Mouse (Mus musculus): ENCODE measurements around the gene Aco2. TPM values are rescaled to one million over a fixed set of nuclear protein-coding genes. Genes with fewer than 3 reads are reported as not detected.

Aco2 gene
- polyA plus RNA-seq, 1 experiment from 2014 or later, result 213 TPM

DNA sequence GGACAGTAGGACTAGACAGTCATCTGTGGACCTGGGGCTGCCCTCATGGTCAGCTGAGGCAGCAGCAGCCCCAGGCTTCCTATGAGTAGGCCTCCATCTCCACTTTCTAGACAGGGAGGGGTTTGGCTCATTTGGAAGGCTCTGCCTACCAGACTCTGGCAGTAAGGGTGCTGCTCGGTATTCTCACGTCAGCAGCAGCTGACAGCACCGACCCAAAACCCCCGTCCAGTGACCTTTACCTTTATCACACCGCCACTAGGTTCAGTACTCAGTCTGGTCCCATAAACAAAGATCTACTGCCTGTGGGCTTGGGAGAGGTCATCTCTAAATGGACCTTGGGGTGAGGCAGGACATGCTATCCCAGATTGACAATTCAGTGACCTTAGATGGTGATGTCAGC lies 43.6 kb downstream of the Aco2 start:
- Histone ChIP-seq H3K9ac (no peak overlapping the region), H3K4me1 (no peaks in the 10 kb centered on the region), H3K4me2 (replicated peaks) (no peak overlapping the region), H3K36me3 (peaks cover 63% of the 10 kb centered on the region), H3K27me3 (replicated peaks) (no peaks in the 10 kb centered on the region), H3K4me3 (no peak overlapping the region), H3K9me3 (no peaks in the 10 kb centered on the region), H3K27ac (no peak overlapping the region)
- WGBS, result 87% methylated on average over 5 of the region's 5 CpGs
- no peak for ATAC-seq (ENCODE audit: low FRiP score, low read depth)

DNA sequence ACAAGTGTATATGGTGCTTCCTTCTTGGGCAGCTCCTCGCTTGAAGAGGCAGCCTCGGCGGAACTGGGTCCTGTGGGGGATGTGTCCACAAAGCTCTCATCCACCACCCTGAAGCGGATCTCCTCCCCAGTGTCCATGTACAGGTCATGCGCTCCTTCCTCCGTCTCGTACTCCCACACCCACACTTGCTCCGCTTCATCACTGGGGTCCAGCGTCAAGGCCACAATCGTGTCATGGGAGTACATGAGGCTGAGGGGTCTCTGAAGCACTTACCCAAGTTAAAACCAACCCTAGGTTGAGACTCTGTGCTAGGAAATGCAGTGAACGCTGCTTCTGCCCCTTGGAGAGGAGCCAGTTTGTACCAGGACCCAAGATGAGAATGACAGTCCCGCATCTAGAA lies 45.1 kb downstream of the Aco2 start:
- Histone ChIP-seq H3K27ac (no peak overlapping the region), H3K9me3 (no peaks in the 10 kb centered on the region), H3K4me2 (replicated peaks) (no peak overlapping the region), H3K4me3 (no peak overlapping the region), H3K36me3 (peaks cover 51% of the 10 kb centered on the region), H3K9ac (no peak overlapping the region), H3K27me3 (replicated peaks) (no peaks in the 10 kb centered on the region), H3K4me1 (peaks cover 3% of the 10 kb centered on the region; the same call in 1 of the 2 replicates)
- ATAC-seq (ENCODE audit: low FRiP score, low read depth), result no peak
- 93% methylated on average over 12 of the region's 12 CpGs for WGBS

DNA sequence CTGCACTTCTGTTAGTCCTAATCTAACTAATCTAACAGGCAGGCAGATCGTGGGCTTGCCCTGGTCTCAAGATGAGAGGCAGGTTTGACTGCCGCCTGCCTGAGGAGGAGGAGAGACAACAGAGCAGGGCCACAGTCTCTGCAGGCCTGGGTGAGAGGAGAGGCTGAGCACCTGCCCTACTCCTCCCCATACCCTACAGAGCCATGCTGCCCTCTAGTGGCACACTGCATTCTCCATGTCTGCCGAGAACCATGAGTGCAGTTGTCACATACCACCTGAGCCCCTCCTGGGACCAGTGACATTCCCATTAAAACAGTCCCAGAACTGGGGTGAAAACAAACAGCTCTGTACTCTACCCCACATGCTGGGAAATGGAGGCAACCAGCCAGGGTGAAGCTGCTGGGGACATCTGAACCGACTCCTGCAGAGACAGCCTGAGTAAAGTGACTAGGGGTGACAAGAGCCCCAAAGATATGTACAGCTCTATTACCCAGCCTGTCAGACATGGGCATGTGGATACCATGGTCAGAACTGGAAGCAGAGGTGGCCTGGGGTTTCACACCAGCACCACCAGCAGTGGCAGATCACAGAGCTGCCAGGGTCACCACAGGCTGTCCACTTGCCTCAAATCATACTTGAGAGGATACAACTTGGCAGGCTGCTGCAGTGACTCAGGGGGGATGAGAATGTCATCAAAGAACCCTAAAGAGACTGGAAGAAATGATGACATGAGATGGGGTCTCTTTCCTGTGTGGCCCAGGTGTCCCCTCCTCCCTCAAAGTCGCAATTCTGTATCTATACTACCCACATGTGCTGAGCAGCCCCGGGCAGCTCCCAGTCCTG lies 45.7 kb downstream of the Aco2 start:
- no peak for ATAC-seq (ENCODE audit: low FRiP score, low read depth)

DNA sequence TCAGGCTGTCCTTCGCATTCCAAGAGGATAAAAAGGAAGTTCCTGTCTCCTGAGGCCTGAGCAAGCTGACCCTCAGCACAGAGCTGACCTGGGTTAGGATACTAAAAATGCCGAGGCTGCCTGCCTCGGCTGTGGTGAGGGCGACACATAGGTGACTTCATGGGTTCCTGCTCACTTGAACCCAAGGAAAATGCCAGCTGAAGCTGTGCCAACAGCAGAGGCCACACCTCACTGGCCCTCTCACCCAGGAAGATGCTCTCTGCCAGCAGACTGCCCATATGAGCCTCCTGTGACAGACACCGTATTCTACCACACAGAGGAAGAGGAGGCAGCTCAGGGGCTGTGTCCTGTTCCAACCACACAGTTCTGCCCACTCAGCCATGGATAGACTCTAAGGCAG lies 47.0 kb downstream of the Aco2 start:
- Histone ChIP-seq H3K36me3 (peaks cover 32% of the 10 kb centered on the region), H3K9me3 (no peaks in the 10 kb centered on the region), H3K4me2 (replicated peaks) (no peak overlapping the region), H3K27ac (no peak overlapping the region), H3K27me3 (replicated peaks) (no peaks in the 10 kb centered on the region), H3K9ac (no peak overlapping the region), H3K4me3 (no peak overlapping the region), H3K4me1 (peaks cover 6% of the 10 kb centered on the region; the same call in 1 of the 2 replicates)
- no peak for ATAC-seq (ENCODE audit: low FRiP score, low read depth)
- 90% methylated on average over 5 of the region's 5 CpGs for WGBS

More for the DNA sequence above, 45.7 kb downstream of the Aco2 start:
- Histone ChIP-seq H3K4me2 (replicated peaks) (no peak overlapping the region), H3K4me1 (peaks cover 3% of the 10 kb centered on the region; the same call in 1 of the 2 replicates), H3K4me3 (no peak overlapping the region), H3K27me3 (replicated peaks) (no peaks in the 10 kb centered on the region), H3K9me3 (no peaks in the 10 kb centered on the region), H3K27ac (no peak overlapping the region), H3K36me3 (peaks cover 45% of the 10 kb centered on the region), H3K9ac (no peak overlapping the region)
- WGBS, result 55% methylated on average over 6 of the region's 6 CpGs

DNA sequence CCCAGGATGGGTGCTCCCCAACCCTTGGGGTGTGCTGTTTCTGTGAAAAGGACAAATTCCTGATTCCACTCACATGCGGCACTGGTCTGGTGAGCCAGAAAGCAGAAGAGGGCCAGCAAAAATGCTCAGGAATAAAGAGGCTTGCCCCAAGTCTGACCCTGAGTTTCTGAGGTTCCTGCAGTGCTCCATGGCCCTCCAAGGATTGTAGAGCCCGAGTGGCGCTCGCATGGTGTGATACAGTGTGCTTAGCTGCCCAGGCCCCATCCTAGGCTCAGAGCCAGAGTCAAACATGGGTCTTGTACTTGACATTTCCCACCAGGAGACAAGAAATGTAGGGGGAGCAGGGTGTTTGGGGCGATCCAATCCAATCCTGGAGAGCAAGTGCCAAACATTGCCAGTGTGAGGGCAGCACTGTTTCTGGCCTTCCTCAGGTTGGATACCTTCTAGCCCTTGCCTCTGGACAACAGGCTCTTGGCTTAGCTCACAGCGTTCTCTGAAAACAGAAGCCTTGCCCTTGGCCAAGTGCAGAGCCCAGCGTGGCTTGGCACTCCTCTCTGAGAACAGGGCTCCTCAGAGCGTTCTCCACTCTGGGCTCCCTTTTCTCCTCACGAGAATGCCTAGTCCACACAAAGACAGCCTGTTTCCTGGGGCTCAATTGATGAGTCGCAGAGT lies 48.6 kb downstream of the Aco2 start:
- no peak for ATAC-seq (ENCODE audit: low FRiP score, low read depth)
- Histone ChIP-seq H3K4me1 (peaks cover 21% of the 10 kb centered on the region), H3K9ac (no peak overlapping the region), H3K36me3 (peaks cover 17% of the 10 kb centered on the region), H3K4me2 (replicated peaks) (no peak overlapping the region), H3K4me3 (no peak overlapping the region), H3K27ac (no peak overlapping the region), H3K27me3 (replicated peaks) (no peaks in the 10 kb centered on the region), H3K9me3 (no peaks in the 10 kb centered on the region)
- 86% methylated on average over 10 of the region's 10 CpGs for WGBS

DNA sequence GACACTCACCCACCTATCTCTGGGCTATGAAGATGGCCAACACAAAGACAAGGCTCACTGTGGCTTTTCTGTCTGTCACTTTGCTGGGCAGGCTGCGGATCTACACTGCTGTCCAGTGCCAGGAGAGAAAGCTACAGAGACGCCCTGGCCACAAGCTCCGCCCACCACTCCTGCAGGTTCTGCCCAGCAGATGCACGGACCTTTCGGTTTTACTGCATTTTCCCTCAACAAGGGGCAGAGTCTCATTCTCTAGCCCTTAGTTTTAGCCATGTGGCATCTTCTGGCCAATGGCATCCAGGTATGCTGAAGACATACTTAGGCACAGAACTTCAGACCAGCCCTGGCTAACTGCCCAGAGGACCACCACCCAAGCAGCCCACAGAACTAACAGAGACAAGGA lies 49.1 kb downstream of the Aco2 start:
- H3K4me3 ChIP-seq, result no peak overlapping the region
- H3K27ac ChIP-seq, result no peak overlapping the region
- H3K9me3 ChIP-seq, result no peaks in the 10 kb centered on the region
- H3K4me2 ChIP-seq (replicated peaks), result no peak overlapping the region
- H3K9ac ChIP-seq, result no peak overlapping the region
- H3K4me1 ChIP-seq, result peaks cover 21% of the 10 kb centered on the region
- peaks cover 12% of the 10 kb centered on the region for H3K36me3 ChIP-seq
- no peaks in the 10 kb centered on the region for H3K27me3 ChIP-seq (replicated peaks)
- 65% methylated on average over 5 of the region's 5 CpGs for WGBS
- no peak for ATAC-seq (ENCODE audit: low FRiP score, low read depth)

DNA sequence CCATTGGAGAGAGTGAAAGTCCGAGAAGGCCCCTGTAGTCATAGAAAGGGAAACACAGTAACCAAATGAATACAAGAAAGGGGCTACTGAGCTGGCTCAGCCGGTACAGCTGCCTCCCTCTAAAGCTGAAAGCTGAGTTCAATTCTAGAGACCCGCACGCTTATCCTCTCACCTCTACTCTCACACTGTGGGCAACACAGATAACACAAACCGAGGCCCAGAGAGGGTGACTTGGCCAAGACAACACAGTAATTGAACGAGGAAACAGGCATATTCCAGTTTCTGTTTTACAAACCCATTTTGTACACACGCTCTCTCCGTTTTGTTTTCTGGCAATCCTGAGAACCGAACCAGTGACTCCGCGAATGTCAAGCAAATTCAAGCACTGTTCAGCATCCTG lies 52.8 kb downstream of the Aco2 start:
- H3K9me3 ChIP-seq, result no peaks in the 10 kb centered on the region
- peak overlapping the region; percentile 73 for H3K4me3 ChIP-seq
- no peak overlapping the region for H3K27ac ChIP-seq
- no peak for ATAC-seq (ENCODE audit: low FRiP score, low read depth)
- peaks cover 29% of the 10 kb centered on the region for H3K4me1 ChIP-seq
- peak overlapping the region; percentile 73 for H3K9ac ChIP-seq
- no peaks in the 10 kb centered on the region for H3K27me3 ChIP-seq (replicated peaks)
- peaks cover 3% of the 10 kb centered on the region; the same call in 1 of the 2 replicates for H3K36me3 ChIP-seq
- WGBS, result 88% methylated on average over 11 of the region's 11 CpGs
- peak overlapping the region; percentile 99 for H3K4me2 ChIP-seq (replicated peaks)

DNA sequence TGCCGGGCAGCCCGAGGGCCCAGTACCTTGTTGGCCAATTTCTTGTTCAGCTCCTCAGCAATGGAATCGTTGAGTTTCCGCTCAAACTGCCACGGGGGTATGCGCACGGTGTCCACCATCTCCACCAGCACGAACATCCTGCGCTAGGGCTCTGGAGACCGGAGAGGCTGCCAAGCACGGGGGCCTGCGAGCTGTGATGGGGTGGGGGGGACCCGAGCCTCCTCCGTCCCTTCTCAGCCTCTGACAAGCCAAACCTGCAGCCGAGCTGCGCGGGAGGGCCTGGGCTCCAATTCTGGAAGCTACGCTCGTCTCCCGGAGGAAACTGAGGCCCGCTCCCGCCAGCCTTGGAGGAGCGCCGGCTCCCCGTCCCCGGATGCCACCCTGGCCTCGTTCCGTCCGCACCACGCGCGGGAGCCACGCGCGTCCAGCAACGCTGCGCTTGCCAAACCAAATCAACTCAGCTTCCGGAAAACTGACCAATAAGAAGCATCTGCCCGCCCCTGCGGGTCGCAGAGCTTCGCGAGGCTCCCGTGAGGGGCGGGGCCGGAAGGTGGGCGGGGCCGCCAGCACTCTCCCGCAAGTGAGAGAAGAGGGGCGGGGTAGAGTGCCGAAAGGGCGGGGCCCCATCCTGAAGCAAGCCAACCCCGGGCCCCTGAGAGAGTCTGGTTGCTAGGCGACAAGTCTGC lies 53.8 kb downstream of the Aco2 start, which contains the start of gene Polr3h:
Polr3h (minus strand) TSS at position 481 of the 686 bp plus-strand sequence.
- Histone ChIP-seq H3K27ac (peak within 1 kb of the TSS; percentile 59; the same call in 1 of the 2 replicates), H3K4me2 (replicated peaks) (peak within 1 kb of the TSS; percentile 99), H3K9ac (peak within 1 kb of the TSS; percentile 73), H3K36me3 (peaks cover 3% of the 10 kb centered on the region; the same call in 1 of the 2 replicates), H3K4me1 (peaks cover 29% of the 10 kb centered on the region), H3K9me3 (no peaks in the 10 kb centered on the region), H3K27me3 (replicated peaks) (no peaks in the 10 kb centered on the region), H3K4me3 (peak within 1 kb of the TSS; percentile 73)
- under 1% methylated on average over 54 of the region's 54 CpGs for WGBS
- ATAC-seq (ENCODE audit: low FRiP score, low read depth), result peak; percentile 93

DNA sequence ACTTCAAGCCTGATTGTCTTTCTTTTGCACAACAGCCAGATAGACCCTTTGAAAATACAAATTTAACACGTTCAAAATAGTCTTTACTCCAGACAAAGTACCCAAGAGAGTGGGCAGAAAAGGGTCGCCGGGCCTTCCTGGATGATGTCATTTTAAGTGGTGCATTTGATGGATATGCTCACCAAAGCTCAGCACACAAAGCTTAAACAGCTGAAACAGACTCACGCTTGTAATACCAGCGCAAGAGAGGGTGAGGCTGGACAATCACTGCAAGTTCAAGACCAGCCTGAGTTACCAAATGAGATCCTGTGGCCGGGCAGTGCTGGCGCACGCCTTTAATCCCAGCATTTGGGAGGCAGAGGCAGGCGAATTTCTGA lies 54.3 kb downstream of the Aco2 start:
- no peaks in the 10 kb centered on the region for H3K27me3 ChIP-seq (replicated peaks)
- peak overlapping the region; percentile 99 for H3K4me2 ChIP-seq (replicated peaks)
- H3K27ac ChIP-seq, result peak overlapping the region; percentile 59; the same call in 1 of the 2 replicates
- H3K9me3 ChIP-seq, result no peaks in the 10 kb centered on the region
- peak overlapping the region; percentile 73 for H3K4me3 ChIP-seq
- H3K4me1 ChIP-seq, result peaks cover 29% of the 10 kb centered on the region
- 29% methylated on average over 9 of the region's 9 CpGs for WGBS
- no peak overlapping the region for H3K9ac ChIP-seq
- H3K36me3 ChIP-seq, result peaks cover 3% of the 10 kb centered on the region; the same call in 1 of the 2 replicates
- ATAC-seq (ENCODE audit: low FRiP score, low read depth), result peak; percentile 41; the same call in 1 of the 2 replicates

DNA sequence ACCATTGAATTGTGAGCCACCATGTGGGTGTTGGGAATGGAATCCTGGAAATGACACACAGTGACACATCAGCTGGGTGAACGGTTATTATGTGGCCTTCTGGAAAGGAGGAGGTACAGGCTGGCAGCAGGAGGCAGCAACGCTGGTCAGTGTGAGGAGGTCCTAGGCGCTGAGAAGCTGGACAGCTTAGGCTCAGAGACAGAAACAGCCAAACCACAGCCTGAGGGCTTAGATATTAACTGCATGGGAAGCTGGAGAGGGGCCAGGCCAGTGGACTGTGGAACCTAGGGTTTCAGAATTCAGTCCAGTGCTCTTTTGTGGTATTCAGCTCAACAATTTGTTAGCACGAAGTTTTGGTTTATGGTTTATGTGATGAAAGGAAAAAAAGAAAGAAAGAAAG lies 55.6 kb downstream of the Aco2 start:
- Histone ChIP-seq H3K36me3 (no peaks in the 10 kb centered on the region), H3K9ac (no peak overlapping the region), H3K27me3 (replicated peaks) (no peaks in the 10 kb centered on the region), H3K27ac (no peak overlapping the region; the same call in 1 of the 2 replicates), H3K4me1 (peaks cover 26% of the 10 kb centered on the region), H3K4me2 (replicated peaks) (no peak overlapping the region), H3K4me3 (no peak overlapping the region), H3K9me3 (no peaks in the 10 kb centered on the region)
- 54% methylated on average over 4 of the region's 4 CpGs for WGBS
- no peak for ATAC-seq (ENCODE audit: low FRiP score, low read depth)

DNA sequence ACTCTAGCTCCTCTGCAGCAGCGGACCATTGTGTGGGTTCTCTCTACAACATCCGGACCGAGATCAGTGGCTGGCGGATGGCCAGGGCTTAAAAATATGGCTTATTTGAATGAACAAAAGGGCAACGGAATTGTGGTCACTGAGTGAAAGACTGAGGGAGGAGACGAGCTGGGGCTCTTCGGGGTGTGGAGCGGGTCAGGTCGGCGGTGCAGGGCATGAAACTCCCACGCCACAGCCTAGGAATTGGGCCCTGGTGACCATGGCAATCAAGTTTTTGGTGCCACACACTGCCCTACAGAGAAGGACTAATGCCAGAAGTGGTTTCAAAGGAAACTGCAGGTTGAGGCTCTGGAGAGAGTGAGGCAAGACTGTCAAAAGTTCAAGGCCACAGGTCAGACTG lies 56.2 kb downstream of the Aco2 start:
- no peak overlapping the region for H3K4me2 ChIP-seq (replicated peaks)

DNA sequence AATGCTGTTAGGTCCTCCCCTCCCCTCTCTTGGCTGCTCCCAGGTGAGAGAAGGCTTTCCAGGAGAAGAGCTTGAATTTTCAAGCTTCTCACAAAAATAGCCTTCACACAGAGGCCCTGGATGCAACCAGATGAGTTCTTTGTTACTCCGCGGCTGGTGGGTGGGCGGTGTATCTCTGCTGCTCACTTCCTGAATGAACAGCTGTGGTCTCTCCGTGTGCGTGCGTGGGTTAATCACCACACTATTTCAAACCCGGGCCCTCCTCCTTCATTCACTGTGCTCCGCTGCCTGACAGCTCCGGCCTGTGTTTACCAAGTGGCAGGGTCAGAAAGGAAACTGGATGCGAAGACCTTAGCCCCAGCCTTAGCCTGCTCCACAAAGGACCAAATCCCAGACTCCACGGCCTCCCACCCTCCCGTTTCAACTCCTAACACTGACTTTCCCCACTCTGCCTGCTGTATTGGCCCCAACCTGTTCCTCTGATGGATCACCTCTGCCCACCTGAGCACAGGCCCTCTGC lies 60.9 kb downstream of the Aco2 start:
- H3K9ac ChIP-seq, result no peak overlapping the region
- H3K4me1 ChIP-seq, result peaks cover 26% of the 10 kb centered on the region
- H3K36me3 ChIP-seq, result no peaks in the 10 kb centered on the region
- ATAC-seq (ENCODE audit: low FRiP score, low read depth), result no peak
- H3K4me3 ChIP-seq, result no peak overlapping the region
- no peaks in the 10 kb centered on the region for H3K9me3 ChIP-seq
- no peak overlapping the region for H3K4me2 ChIP-seq (replicated peaks)
- H3K27ac ChIP-seq, result no peak overlapping the region
- H3K27me3 ChIP-seq (replicated peaks), result no peaks in the 10 kb centered on the region
- WGBS, result 32% methylated on average over 12 of the region's 12 CpGs

More for the DNA sequence above, 56.2 kb downstream of the Aco2 start:
- H3K9me3 ChIP-seq, result no peaks in the 10 kb centered on the region
- H3K4me1 ChIP-seq, result peaks cover 31% of the 10 kb centered on the region
- no peak overlapping the region for H3K9ac ChIP-seq
- no peaks in the 10 kb centered on the region for H3K36me3 ChIP-seq
- WGBS, result 45% methylated on average over 11 of the region's 11 CpGs
- no peak overlapping the region for H3K27ac ChIP-seq
- H3K27me3 ChIP-seq (replicated peaks), result no peaks in the 10 kb centered on the region
- no peak overlapping the region for H3K4me3 ChIP-seq
- ATAC-seq (ENCODE audit: low FRiP score, low read depth), result no peak
